Mouse (Mus musculus) erythroblast, embryonic 14.5 days (primary cell): ENCODE measurements around the gene Fkbp6.

Experiments
- GATA1 ChIP-seq: IDR thresholded peaks from 2 replicates; pipeline ENCODE4 v1.6.1; 2012; ENCODE audit warnings: low read length, inconsistent platforms, mixed read lengths
- TAL1 ChIP-seq: IDR thresholded peaks from 3 replicates; pipeline ENCODE4 v1.6.1; 2012; ENCODE audit warnings: low read length, inconsistent platforms, mixed read lengths

DNA sequence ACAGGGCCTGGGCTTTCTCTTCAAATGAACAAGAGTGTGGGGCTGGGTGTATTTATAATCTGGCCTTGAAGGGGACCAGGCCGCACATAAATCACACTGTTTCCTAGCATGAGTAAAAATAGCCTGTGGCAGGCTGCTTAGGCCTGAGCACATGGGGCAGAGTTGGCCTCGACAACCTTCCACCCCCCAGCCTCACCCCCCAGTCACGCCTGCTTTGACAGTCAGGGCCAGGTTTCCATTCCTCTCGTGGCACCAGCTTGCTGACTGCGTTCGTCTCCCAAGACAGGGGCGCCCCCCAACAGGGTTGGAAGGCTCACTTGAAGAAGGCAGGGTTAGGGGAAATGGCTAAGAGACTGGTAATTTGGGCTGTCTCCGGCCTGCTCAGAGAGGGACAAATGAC lies 80.4 kb downstream of the Fkbp6 start:
- TF ChIP-seq TAL1 (no peak), GATA1 (no peak)
